Mouse (Mus musculus): ENCODE measurements at regions not wholly inside any gene's neighbourhood (a gene's known extent, or its start where the extent isn't known, plus 50 kb on each side); places are given as distances from the start of the nearest gene placed in this dataset.
A peak's percentile ranks its signal among the peaks of the same experiment; 100 is the strongest.

DNA sequence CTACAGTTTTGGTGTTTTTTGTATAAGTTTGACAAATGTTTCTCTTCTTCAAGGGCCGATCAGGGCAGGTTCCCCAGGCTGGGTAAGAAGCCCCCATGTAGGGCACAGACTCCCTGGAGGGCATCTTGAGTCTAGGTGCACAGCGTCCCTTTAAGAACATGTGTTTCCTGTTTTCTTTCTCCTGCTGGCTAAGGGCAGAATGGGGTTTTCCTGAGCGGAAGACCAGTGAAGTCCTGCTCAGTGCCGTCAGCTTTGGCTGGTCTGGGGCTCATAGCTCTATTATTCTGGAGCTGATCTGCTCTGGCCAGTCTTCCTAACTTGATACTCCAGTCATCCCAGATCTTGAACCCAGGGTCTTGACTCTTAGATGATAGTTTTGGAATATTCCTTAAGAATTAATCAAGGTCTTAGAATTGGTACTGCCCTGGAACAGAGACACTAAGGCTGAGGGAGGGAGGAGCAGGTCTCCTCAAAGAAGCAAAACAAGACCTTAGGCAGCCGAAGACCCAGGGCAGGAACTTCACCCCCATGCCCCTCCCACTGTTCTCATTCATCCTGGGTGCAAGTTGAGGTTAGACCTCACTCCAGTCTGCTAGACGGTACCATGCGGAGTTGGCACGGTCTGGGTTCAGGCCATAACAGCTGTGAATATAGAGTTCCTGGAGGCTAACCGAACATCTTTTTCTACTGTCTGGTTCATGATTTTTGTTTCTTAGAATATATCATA lies 70.8 kb upstream of the Haao start:
- no peak for ATAC-seq
- Histone ChIP-seq H3K4me3 (ENCODE audit: low read depth, low read length) (no peak overlapping the region), H3K9me3 (ENCODE audit: low read length) (no peaks in the 10 kb centered on the region), H3K4me1 (ENCODE audit: insufficient read depth) (no peaks in the 10 kb centered on the region), H3K36me3 (ENCODE audit: insufficient read depth) (no peaks in the 10 kb centered on the region), H3K9ac (no peak overlapping the region), H3K27ac (ENCODE audit: low read depth, low read length) (no peak overlapping the region), H3K4me2 (ENCODE audit: low read depth) (no peak overlapping the region), H3K27me3 (ENCODE audit: insufficient read depth, low read length) (no peaks in the 10 kb centered on the region)
- no peak for DNase-seq
- 83% methylated on average over 9 of the region's 9 CpGs for WGBS
- no peak for TF ChIP-seq CTCF (IDR thresholded peaks at IDR 0.05; ENCODE audit: low read depth)

DNA sequence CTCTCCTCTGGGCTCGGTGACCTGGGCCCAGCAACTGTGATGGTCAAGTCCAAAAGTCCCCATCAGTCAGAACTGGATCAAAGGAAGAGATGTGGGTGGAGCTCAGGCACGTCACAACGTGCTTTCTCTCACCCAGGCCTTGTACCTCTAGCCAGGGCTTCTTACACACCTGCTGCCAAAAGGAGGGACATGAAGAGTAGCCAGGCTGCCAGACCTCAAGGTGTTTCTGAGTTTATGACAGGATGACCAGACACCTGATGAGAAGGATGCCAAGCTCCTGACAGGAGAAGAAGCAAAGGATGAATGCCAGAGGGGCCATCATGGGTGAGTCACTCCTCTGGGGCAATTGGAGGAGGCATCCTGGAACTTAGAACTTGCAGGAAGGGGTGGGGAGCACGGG lies 70.0 kb upstream of the Haao start:
- Histone ChIP-seq H3K4me2 (ENCODE audit: low read depth) (no peak overlapping the region), H3K27ac (ENCODE audit: low read depth, low read length) (no peak overlapping the region), H3K36me3 (ENCODE audit: insufficient read depth) (no peaks in the 10 kb centered on the region), H3K4me1 (ENCODE audit: insufficient read depth) (no peaks in the 10 kb centered on the region), H3K27me3 (ENCODE audit: insufficient read depth, low read length) (no peaks in the 10 kb centered on the region), H3K4me3 (ENCODE audit: low read depth, low read length) (no peak overlapping the region), H3K9ac (no peak overlapping the region), H3K9me3 (ENCODE audit: low read length) (no peaks in the 10 kb centered on the region)
- ATAC-seq (no peak), DNase-seq (no peak)
- WGBS, result 79% methylated on average over 4 of the region's 4 CpGs
- no peak for TF ChIP-seq CTCF (IDR thresholded peaks at IDR 0.05; ENCODE audit: low read depth)

GRCm38 (mm10) chr17:83916684-83917166 lies 69.0 kb upstream of the Haao start:
- no peak for TF ChIP-seq CTCF (IDR thresholded peaks at IDR 0.05; ENCODE audit: low read depth)
- Histone ChIP-seq H3K4me3 (ENCODE audit: low read depth, low read length) (no peak overlapping the region), H3K9ac (no peak overlapping the region), H3K27ac (ENCODE audit: low read depth, low read length) (no peak overlapping the region), H3K27me3 (ENCODE audit: insufficient read depth, low read length) (no peaks in the 10 kb centered on the region), H3K4me1 (ENCODE audit: insufficient read depth) (no peaks in the 10 kb centered on the region), H3K9me3 (ENCODE audit: low read length) (no peaks in the 10 kb centered on the region), H3K36me3 (ENCODE audit: insufficient read depth) (no peaks in the 10 kb centered on the region), H3K4me2 (ENCODE audit: low read depth) (no peak overlapping the region)
- peak; percentile 42; the same call in 1 of the 2 replicates for ATAC-seq
- WGBS, result 22% methylated on average over 10 of the region's 10 CpGs
- DNase-seq, result peak; percentile 28

GRCm38 (mm10) chr17:83915034-83915433 lies 67.3 kb upstream of the Haao start:
- no peak for TF ChIP-seq CTCF (IDR thresholded peaks at IDR 0.05; ENCODE audit: low read depth)
- no peak overlapping the region for H3K4me2 ChIP-seq (ENCODE audit: low read depth)
- H3K4me3 ChIP-seq (ENCODE audit: low read depth, low read length), result no peak overlapping the region

DNA sequence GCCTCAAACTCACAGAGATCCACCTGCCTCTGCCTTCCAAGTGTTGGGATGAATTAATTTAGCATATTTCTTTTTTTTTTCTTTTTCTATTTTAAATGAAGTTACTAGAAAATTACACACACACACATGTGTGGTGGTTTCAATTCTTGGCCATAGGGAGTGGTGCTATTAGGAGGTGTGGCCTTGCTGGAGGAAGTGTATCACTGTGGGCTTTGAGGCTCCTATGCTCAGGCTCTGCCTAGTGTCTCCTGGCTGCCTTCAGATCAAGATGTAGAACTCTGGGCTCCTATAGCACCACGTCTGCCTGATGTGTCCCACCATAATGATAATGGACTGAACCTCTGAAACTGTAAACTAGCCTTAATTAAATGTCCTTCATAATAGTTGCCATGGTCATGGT lies 66.8 kb upstream of the Haao start:
- ATAC-seq, result no peak

More at GRCm38 (mm10) chr17:83915034-83915433, 67.3 kb upstream of the Haao start:
- Histone ChIP-seq H3K9ac (no peak overlapping the region), H3K9me3 (ENCODE audit: low read length) (no peaks in the 10 kb centered on the region), H3K27ac (ENCODE audit: low read depth, low read length) (no peak overlapping the region), H3K27me3 (ENCODE audit: insufficient read depth, low read length) (no peaks in the 10 kb centered on the region), H3K4me1 (ENCODE audit: insufficient read depth) (no peaks in the 10 kb centered on the region), H3K36me3 (ENCODE audit: insufficient read depth) (no peaks in the 10 kb centered on the region)
- DNase-seq (no peak), ATAC-seq (no peak)

GRCm38 (mm10) chr17:83913711-83914415 lies 66.1 kb upstream of the Haao start:
- Histone ChIP-seq H3K27ac (ENCODE audit: low read depth, low read length) (no peak overlapping the region), H3K4me3 (ENCODE audit: low read depth, low read length) (no peak overlapping the region), H3K4me1 (ENCODE audit: insufficient read depth) (no peaks in the 10 kb centered on the region), H3K36me3 (ENCODE audit: insufficient read depth) (no peaks in the 10 kb centered on the region), H3K27me3 (ENCODE audit: insufficient read depth, low read length) (no peaks in the 10 kb centered on the region), H3K9ac (no peak overlapping the region), H3K9me3 (ENCODE audit: low read length) (no peaks in the 10 kb centered on the region), H3K4me2 (ENCODE audit: low read depth) (no peak overlapping the region)
- no peak for TF ChIP-seq CTCF (IDR thresholded peaks at IDR 0.05; ENCODE audit: low read depth)
- 78% methylated on average over 13 of the region's 13 CpGs for WGBS
- no peak for DNase-seq
- no peak for ATAC-seq

More for the DNA sequence above, 66.8 kb upstream of the Haao start:
- Histone ChIP-seq H3K4me2 (ENCODE audit: low read depth) (no peak overlapping the region), H3K9me3 (ENCODE audit: low read length) (no peaks in the 10 kb centered on the region), H3K36me3 (ENCODE audit: insufficient read depth) (no peaks in the 10 kb centered on the region), H3K9ac (no peak overlapping the region), H3K4me1 (ENCODE audit: insufficient read depth) (no peaks in the 10 kb centered on the region), H3K27me3 (ENCODE audit: insufficient read depth, low read length) (no peaks in the 10 kb centered on the region), H3K27ac (ENCODE audit: low read depth, low read length) (no peak overlapping the region), H3K4me3 (ENCODE audit: low read depth, low read length) (no peak overlapping the region)
- 87% methylated on average over 1 of the region's 1 CpGs for WGBS
- no peak for TF ChIP-seq CTCF (IDR thresholded peaks at IDR 0.05; ENCODE audit: low read depth)
- DNase-seq, result no peak

- 90% methylated on average over 6 of the region's 6 CpGs for WGBS
- no peak overlapping the region for H3K9ac ChIP-seq
- no peak for DNase-seq
- H3K4me1 ChIP-seq (ENCODE audit: insufficient read depth), result no peaks in the 10 kb centered on the region
- no peak overlapping the region for H3K27ac ChIP-seq (ENCODE audit: low read depth, low read length)
- no peaks in the 10 kb centered on the region for H3K27me3 ChIP-seq (ENCODE audit: insufficient read depth, low read length)
- H3K4me3 ChIP-seq (ENCODE audit: low read depth, low read length), result no peak overlapping the region
- no peak for TF ChIP-seq CTCF (IDR thresholded peaks at IDR 0.05; ENCODE audit: low read depth)
- H3K36me3 ChIP-seq (ENCODE audit: insufficient read depth), result no peaks in the 10 kb centered on the region
- no peak for ATAC-seq
- no peaks in the 10 kb centered on the region for H3K9me3 ChIP-seq (ENCODE audit: low read length)
- no peak overlapping the region for H3K4me2 ChIP-seq (ENCODE audit: low read depth)
Measured at GRCm38 (mm10) chr17:83912421-83912820, 64.7 kb upstream of the Haao start.

Measured in forebrain, postnatal 0 days (tissue).